ENCODE assay signal across 17 mouse cellular contexts in the genomic region with DNA sequence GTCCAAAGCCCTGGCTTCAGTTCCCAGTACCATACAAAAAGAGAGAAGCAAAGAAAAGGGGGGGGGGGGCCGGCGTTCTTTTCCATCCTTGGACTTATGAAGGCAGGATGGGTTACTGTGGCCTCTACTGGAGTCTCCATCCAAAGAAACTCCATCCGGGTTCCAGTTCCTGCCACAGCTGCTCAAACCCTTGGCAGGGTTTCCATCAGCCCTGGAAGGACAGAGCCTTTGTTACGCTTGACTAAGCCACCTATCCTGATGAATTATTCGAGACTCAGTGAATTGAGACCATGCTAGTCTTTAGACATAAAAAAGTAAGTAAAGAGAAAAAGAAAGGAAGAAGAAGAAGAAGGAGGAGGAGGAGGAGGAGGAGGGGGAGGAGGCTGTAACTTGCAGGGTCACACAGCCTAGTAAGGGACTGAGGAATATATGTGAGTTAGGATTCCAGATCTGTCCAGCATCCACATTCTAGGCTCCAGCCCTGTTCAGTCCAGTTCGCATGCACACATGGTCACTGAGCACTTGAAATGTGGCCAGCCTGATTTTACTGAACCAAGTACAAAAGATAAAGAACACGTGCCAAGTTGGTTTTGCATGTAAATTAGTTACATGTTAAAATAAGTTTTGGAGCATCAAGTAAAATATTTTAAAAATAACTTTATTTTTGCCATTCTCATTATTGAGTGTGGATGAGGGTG. TPM values are rescaled to one million over a fixed set of nuclear protein-coding genes. Genes with fewer than 3 reads are reported as not detected.
DNase-seq lines count a peak whose midpoint lies in the region; ATAC-seq and TF ChIP-seq lines count a peak whose summit lies in the region.
"Had no signal": no experiment of that assay in that cellular context is flagged by ENCODE, and none has a peak within 500 bp of the region (broad histone marks: within the 10 kb centered on the region; RNA-seq: fewer than 3 reads in every experiment).

No protein-coding gene starts in this region.

- ATAC-seq in forebrain, postnatal 0 days, result no peak
- no peak for ATAC-seq in forebrain, embryonic 12.5 days (ENCODE audit: low FRiP score)
- ATAC-seq in kidney, embryonic 16.5 days (ENCODE audit: low FRiP score, low TSS enrichment), result 0 out of 2 replicates have a peak, but pooled peaks have one; percentile 33
- ATAC-seq: Patski had no signal

- DNase-seq in forebrain, postnatal 0 days, result peak; percentile 3
- peak; percentile 64 for DNase-seq in left cerebral cortex, postnatal 4 days
- no peak for DNase-seq in left cerebral cortex, postnatal 25 days (ENCODE audit: low spot score in 2 of 2)
- peak; percentile 36 for DNase-seq in Muller cell, postnatal 12 days (ENCODE audit: inconsistent ontology term)
- no peak for DNase-seq in thymus, postnatal 10 days (ENCODE audit: low spot score in 2 of 2)
- no peak for DNase-seq in thymus, postnatal 0 days (ENCODE audit: low spot score)
- DNase-seq: adrenal gland, postnatal 14 days; B cell, adult 2 months; cerebellum, adult 11-12 months; lung, adult 2 months; right cerebral cortex, postnatal 25 days had no signal

- H3K4me2 ChIP-seq in forebrain, postnatal 0 days (ENCODE audit: low read depth), result no peak overlapping the region
- no peak overlapping the region for H3K4me2 ChIP-seq in forebrain, embryonic 12.5 days
- no peak overlapping the region for H3K4me2 ChIP-seq in kidney, embryonic 16.5 days (replicated peaks; ENCODE audit: low read depth, low read length)

- H3K36me3 ChIP-seq in forebrain, postnatal 0 days (ENCODE audit: insufficient read depth), result no peaks in the 10 kb centered on the region
- no peaks in the 10 kb centered on the region for H3K36me3 ChIP-seq in forebrain, embryonic 12.5 days (replicated peaks)
- no peaks in the 10 kb centered on the region for H3K36me3 ChIP-seq in kidney, embryonic 16.5 days (ENCODE audit: insufficient read depth, low read length)
- H3K36me3 ChIP-seq: intestine, embryonic 15.5 days had no signal

- H3K9ac ChIP-seq in forebrain, postnatal 0 days, result no peak overlapping the region
- H3K9ac ChIP-seq in forebrain, embryonic 12.5 days, result no peak overlapping the region
- H3K9ac ChIP-seq in kidney, embryonic 16.5 days (replicated peaks; ENCODE audit: low read length), result no peak overlapping the region
- H3K9ac ChIP-seq: intestine, embryonic 15.5 days had no signal

- intact Hi-C loops in left cerebral cortex, postnatal 4 days (cut with DNase I), result loop anchor here (5.0 kb wide), 1 partner anchor 36 kb away; no protein-coding TSS in a partner anchor
- intact Hi-C loops in left cerebral cortex, postnatal 25 days (cut with DNase I), result no loop called here

- WGBS in forebrain, postnatal 0 days, result 48% methylated on average over 7 of the region's 7 CpGs
- WGBS in forebrain, embryonic 12.5 days, result 83% methylated on average over 7 of the region's 7 CpGs
- 37% methylated on average over 6 of the region's 7 CpGs for WGBS in kidney, embryonic 16.5 days

- H3K4me3 ChIP-seq in forebrain, postnatal 0 days (ENCODE audit: low read depth, low read length), result no peak overlapping the region
- H3K4me3 ChIP-seq in forebrain, embryonic 12.5 days (replicated peaks), result no peak overlapping the region
- H3K4me3 ChIP-seq in kidney, embryonic 16.5 days (ENCODE audit: low read length), result no peak overlapping the region
- H3K4me3 ChIP-seq: intestine, embryonic 15.5 days had no signal

- no peaks in the 10 kb centered on the region; the same call in 1 of the 2 replicates for H3K4me1 ChIP-seq in forebrain, postnatal 0 days (ENCODE audit: insufficient read depth)
- peaks cover 20% of the 10 kb centered on the region for H3K4me1 ChIP-seq in forebrain, embryonic 12.5 days
- H3K4me1 ChIP-seq in kidney, embryonic 16.5 days (ENCODE audit: insufficient read depth, low read length), result peaks cover 29% of the 10 kb centered on the region

- TF ChIP-seq CTCF in forebrain, postnatal 0 days (IDR thresholded peaks at IDR 0.05; ENCODE audit: low read depth), result no peak

- H3K9me3 ChIP-seq in forebrain, postnatal 0 days (ENCODE audit: low read length), result no peaks in the 10 kb centered on the region
- no peaks in the 10 kb centered on the region for H3K9me3 ChIP-seq in forebrain, embryonic 12.5 days
- no peaks in the 10 kb centered on the region for H3K9me3 ChIP-seq in kidney, embryonic 16.5 days (ENCODE audit: low read length)
- H3K9me3 ChIP-seq: intestine, embryonic 15.5 days had no signal

- H3K27me3 ChIP-seq in forebrain, postnatal 0 days (ENCODE audit: insufficient read depth, low read length), result no peaks in the 10 kb centered on the region
- H3K27me3 ChIP-seq in forebrain, embryonic 12.5 days, result no peaks in the 10 kb centered on the region
- H3K27me3 ChIP-seq in kidney, embryonic 16.5 days (ENCODE audit: insufficient read depth, low read length), result no peaks in the 10 kb centered on the region
- H3K27me3 ChIP-seq: intestine, embryonic 15.5 days; Patski had no signal

- H3K27ac ChIP-seq in forebrain, postnatal 0 days (ENCODE audit: low read depth, low read length), result no peak overlapping the region
- H3K27ac ChIP-seq in forebrain, embryonic 12.5 days, result no peak overlapping the region
- H3K27ac ChIP-seq in kidney, embryonic 16.5 days (ENCODE audit: low read length), result peak overlapping the region; percentile 96

RNA-seq across cellular contexts. Expression of a gene that starts 40.0 kb away (rescaled TPM):
- 45.7 and 49.3 TPM in 2 replicates for total RNA-seq in forebrain, postnatal 0 days (2014; rRNA removed)
- 340 and 351 TPM in 2 replicates for polyA plus RNA-seq in forebrain, postnatal 0 days (2015; fragmentation: Nextera tagmentation; extraction: Ambion mirVana)
- 497 and 562 TPM in 2 replicates for polyA plus RNA-seq in forebrain, embryonic 12.5 days (2016; fragmentation: Nextera tagmentation; extraction: Ambion mirVana)
- total RNA-seq in left cerebral cortex, postnatal 4 days (2021), result 100 to 1,000 TPM; 206 to 208 TPM
- 100 to 1,000 TPM; 183 to 189 TPM for total RNA-seq in left cerebral cortex, postnatal 25 days (2021)
- 195 and 234 TPM in 2 replicates for polyA plus RNA-seq in kidney, embryonic 16.5 days (2015; fragmentation: Nextera tagmentation; extraction: Ambion mirVana)
- polyA plus RNA-seq in thymus, postnatal 0 days (2015; fragmentation: Nextera tagmentation; extraction: Ambion mirVana), result 466 and 487 TPM in 2 replicates

RNA-seq across cellular contexts. Expression of a gene that starts 47.9 kb away (rescaled TPM):
- total RNA-seq in forebrain, postnatal 0 days (2014; rRNA removed), result 20.5 and 24.8 TPM in 2 replicates
- polyA plus RNA-seq in forebrain, postnatal 0 days (2015; fragmentation: Nextera tagmentation; extraction: Ambion mirVana), result 19.6 and 21.9 TPM in 2 replicates
- polyA plus RNA-seq in forebrain, embryonic 12.5 days (2016; fragmentation: Nextera tagmentation; extraction: Ambion mirVana), result 30.4 and 30.6 TPM in 2 replicates
- total RNA-seq in left cerebral cortex, postnatal 4 days (2021), result 10 to 100 TPM; 16.2 to 17.6 TPM
- 10 to 100 TPM; 19.2 to 19.5 TPM for total RNA-seq in left cerebral cortex, postnatal 25 days (2021)
- 22.0 and 28.4 TPM in 2 replicates for polyA plus RNA-seq in kidney, embryonic 16.5 days (2015; fragmentation: Nextera tagmentation; extraction: Ambion mirVana)
- 29.8 and 30.8 TPM in 2 replicates for polyA plus RNA-seq in thymus, postnatal 0 days (2015; fragmentation: Nextera tagmentation; extraction: Ambion mirVana)

RNA-seq across cellular contexts. Expression of a gene that starts 59.6 kb away (rescaled TPM):
- total RNA-seq in forebrain, postnatal 0 days (2014; rRNA removed), result not detected in 2 replicates
- 0.67 and 2.0 TPM in 2 replicates for polyA plus RNA-seq in forebrain, postnatal 0 days (2015; fragmentation: Nextera tagmentation; extraction: Ambion mirVana)
- not detected in 2 replicates for polyA plus RNA-seq in forebrain, embryonic 12.5 days (2016; fragmentation: Nextera tagmentation; extraction: Ambion mirVana)
- total RNA-seq in left cerebral cortex, postnatal 4 days (2021), result not detected
- total RNA-seq in left cerebral cortex, postnatal 25 days (2021), result not detected
- 0.80 TPM in 1 of 2 replicates, not detected in the other for polyA plus RNA-seq in kidney, embryonic 16.5 days (2015; fragmentation: Nextera tagmentation; extraction: Ambion mirVana)
- 0.25 and 0.31 TPM in 2 replicates for polyA plus RNA-seq in thymus, postnatal 0 days (2015; fragmentation: Nextera tagmentation; extraction: Ambion mirVana)
- polyA plus RNA-seq: embryonic facial prominence, embryonic 11.5 days; heart, embryonic 11.5 days; intestine, embryonic 15.5 days had no signal

Comparison
In these comparisons a context has a peak if more than half of its experiments do, and no peak if none do; other contexts are left out.
1. DNase-seq: peak in forebrain, postnatal 0 days (single experiment), left cerebral cortex, postnatal 4 days (single experiment) and Muller cell, postnatal 12 days (single experiment); none in left cerebral cortex, postnatal 25 days (0 of 2), thymus, postnatal 10 days (0 of 2) and thymus, postnatal 0 days (single experiment).